Mouse (Mus musculus) liver, embryonic 14.5 days (tissue): ENCODE data around the gene Wdr4.
A peak's percentile ranks its signal among the peaks of the same experiment; 100 is the strongest.

Experiments
- CTCF ChIP-seq: IDR thresholded peaks from 2 replicates; pipeline ENCODE4 v1.5.1; 2016; ENCODE audit warnings: antibody characterized with exemption, low read depth, control low read depth
- EP300 ChIP-seq: IDR thresholded peaks from 2 replicates; pipeline ENCODE4 v1.6.1; 2016; ENCODE audit warnings: antibody characterized with exemption, low read depth

DNA sequence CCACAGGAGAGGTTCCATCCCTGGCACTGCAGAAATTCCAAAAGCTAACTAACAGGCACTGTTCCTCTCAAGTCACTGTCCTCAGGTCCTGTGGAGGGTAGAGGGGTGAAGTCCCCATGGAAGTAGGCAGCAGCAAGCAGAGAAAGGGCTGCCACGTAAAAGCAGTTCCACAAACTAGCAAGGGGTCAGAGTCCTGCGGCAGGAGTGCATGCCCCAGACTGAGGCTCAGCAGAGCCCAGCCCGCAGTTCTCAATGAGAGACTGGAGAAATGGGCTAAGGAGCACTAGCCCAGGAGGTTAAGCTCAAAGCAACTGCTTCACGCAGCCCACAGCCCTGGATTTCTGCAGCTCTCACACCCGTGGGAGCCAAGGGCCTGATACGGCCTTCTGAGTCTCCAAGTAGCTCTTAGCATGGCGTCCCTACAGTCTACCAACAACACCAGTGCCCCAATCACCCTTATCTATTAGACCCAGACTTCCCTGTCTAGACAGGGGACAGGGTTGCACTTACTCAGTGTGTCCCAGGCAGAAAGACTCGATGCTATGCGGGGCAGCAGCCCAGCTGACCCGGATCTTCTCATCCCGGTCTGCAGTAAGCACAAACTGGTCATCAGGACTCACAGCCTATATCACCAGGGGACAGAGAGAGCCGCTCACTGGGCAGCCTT is 17.4 kb downstream of the Wdr4 start:
- no peak for TF ChIP-seq CTCF
- TF ChIP-seq EP300, result peak; percentile 39; the same call in 1 of the 2 replicates
